Mouse (Mus musculus): ENCODE measurements around the gene Arhgef2.

Arhgef2 gene

DNA sequence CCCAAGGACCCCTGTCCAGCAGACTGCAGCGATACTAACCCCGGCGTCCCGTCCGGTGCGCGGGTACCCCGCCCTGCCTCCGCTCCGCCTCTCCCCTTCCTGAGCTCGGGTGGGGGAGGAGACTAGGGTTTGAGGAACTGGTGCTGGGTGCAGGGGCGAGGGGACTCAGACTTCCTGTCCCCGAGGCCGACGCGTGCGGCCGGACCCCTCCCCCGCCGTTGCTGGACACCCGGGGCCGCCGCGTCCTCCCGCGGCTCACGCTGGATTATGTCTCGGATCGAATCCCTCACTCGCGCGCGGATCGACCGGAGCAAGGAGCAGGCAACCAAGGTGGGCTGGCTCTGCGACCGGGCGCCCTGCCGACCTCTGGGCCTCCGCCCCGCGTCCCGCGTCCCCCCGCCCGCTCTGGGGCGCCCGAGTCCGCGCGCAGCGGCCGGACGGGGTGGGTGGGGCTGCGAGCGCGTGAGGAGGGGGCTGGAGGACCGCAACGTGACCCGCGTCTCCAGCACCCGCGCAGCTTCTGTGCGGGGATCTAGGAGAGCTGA is 15.3 kb downstream of the Arhgef2 start:
- DNase-seq (ENCODE audit: low read depth, low spot score): peak; percentile 70

DNA sequence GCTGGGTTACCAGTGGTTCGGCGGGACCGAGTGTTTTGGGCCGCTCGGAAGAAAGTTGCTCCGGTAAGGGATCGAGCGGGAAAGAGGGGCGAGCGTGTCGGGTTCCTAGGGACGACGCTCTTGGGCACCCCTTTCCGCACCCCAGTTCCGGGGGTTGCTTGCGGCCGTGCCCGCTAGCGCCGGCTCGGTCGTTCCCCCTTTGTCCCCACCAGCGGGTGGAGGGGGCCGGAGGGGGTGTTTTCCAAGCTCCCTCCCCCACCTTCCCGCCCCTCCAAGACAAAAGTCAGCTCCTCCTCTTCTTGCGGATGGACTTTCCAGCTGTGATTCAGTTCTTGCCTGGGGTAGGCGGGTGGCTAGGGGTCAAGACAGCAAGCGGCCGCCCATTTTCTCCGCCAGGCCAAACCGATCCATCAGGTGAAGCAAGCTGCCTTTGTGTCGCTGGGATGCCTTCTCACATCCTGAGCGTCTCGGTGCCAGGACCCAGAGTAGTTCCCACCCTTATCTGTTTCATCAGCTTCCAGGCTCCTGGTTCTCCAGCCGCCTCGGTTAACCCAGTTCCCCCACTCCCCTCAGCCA is 15.9 kb downstream of the Arhgef2 start:
- DNase-seq (ENCODE audit: low read depth, low spot score): peak; percentile 28

DNA sequence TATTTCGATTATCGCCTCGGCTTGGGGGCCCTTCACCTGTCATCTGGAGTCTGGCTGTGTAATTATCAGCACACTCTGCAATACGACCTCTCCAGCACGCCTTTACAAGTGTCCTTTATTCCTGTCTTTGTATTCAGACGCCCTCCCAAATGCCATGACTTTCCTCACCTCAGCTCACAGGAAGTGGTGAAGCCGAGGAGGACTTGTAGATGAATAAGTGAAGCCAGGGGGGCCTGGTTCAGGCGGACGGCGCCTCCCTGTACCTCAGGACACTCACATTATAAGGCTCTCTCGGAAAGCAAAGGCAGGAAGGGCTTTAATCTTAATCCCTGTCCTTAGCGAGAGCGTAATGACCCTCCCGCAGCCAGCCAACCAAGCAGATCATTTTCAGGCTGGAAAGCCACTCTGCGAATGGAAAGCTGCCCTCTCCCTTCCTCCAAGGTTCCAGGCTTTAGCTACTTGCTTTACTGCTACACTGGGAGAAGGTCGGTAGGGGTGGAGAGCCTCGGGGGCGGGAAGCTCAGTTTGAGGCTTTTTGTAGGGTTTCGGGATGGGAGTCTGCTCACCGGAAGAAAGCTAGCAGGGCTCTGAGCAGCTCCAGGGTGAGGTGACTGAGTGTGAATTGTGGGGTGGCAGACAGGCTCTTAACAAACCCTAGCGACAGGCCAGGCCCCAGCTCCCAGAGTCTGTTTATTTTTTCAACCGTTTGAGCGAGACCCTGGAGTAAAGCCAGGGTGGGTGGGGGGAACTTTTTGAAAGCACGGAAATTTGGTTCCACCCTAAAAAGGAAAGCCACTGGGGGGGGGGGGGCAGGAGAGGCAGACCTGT is 16.6 kb downstream of the Arhgef2 start:
- peak; percentile 59 for DNase-seq (ENCODE audit: low read depth, low spot score)

DNA sequence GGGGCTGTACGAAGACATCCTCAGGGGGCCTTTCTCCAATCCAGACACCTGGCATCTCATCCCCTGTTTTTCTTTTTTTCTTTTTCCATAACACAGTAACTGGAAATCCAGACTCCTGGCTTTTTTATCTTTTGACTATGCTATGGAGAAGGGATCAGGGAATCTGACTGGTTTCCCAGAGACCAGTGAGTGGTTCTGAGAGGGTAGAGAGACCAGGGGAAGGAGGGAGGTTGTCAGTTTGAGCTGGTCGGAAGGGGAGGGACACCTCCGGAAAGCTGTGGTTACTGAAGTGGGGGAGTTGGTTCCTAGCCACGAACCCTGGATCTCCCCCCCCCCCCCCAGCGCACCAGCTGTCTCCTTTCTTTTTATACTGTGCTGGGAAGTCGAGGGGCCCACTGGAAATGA is 17.2 kb downstream of the Arhgef2 start:
- DNase-seq (ENCODE audit: low read depth, low spot score): peak; percentile 57

DNA sequence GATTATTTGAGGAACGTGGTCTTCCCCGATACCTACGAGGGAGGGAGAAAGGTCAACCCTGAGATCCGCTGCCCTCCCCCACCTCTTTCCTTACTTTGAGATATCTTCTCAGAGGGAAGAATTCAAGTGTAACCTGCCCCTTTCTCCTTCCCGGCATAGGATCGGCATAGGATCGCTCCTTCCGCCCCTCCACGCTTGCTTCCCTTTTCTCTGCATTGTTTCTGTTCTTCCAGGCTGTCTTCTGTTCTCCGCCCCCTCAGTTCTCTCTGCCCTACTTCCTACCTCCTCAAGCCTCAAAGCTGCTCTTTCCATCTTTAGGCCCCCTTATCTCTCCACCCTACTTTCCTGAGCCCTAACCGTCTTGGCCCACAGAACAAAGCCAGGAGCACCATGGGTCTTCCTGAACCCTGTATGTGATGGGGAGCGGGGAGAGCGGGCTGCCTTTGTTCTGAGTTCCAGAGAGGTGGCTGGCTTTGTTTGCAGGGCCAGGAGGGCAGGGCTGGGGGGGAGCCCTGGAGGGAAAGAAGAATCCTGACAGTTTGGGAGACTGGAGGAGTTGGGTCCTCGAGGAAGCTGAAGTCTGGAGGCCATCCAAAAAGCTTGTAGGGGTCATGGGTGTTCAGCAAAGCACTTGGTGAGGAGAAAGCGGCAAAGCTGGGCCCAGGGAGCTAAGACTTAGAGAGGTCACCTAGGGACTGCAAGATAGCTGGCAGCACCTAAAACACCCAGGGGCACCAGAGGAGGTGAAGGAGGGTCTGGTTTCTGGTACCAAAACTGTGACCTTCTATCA is 17.8 kb downstream of the Arhgef2 start:
- DNase-seq (ENCODE audit: low read depth, low spot score): peak; percentile 34

DNA sequence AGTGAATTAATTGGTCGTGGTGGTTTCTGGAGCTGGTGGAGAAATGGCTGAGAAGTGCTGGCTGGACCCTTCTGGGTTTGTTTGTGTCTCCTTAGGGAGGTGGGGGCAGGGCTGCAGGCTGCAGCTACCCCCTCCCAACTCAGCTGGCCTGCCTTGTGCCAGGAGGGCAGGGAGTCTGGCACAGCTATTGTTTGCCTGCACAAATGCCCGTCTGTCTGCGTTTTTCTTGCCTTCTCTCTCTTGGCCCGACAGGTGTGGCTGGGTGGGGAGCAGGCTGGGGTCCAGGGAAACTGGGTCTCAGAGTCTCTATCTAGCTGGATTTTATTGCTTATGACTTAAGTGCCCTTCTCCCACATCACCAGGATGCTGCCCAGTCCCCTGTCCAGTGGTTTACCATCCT is 18.6 kb downstream of the Arhgef2 start:
- no peak for DNase-seq (ENCODE audit: low read depth, low spot score)

DNA sequence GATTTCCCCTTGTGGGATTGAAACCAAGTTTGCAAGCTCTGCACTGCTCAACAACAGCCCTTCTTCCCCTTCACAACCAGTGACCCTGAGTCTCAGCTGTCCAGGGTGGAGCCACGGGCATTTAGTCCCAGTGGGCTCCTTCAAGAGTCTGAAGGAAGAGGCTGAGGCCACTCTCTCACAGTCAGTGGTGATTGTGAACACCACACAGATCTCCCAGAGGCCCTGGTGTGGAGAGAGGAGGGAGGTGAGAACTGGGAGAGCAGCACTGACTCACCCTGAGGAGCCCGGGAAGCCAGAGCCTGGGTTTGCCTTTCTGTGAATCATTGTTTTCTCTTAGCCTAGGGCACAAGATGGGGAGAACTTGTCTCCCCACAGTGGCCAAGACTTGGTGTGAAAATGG is 19.2 kb downstream of the Arhgef2 start:
- no peak for DNase-seq (ENCODE audit: low read depth, low spot score)

DNA sequence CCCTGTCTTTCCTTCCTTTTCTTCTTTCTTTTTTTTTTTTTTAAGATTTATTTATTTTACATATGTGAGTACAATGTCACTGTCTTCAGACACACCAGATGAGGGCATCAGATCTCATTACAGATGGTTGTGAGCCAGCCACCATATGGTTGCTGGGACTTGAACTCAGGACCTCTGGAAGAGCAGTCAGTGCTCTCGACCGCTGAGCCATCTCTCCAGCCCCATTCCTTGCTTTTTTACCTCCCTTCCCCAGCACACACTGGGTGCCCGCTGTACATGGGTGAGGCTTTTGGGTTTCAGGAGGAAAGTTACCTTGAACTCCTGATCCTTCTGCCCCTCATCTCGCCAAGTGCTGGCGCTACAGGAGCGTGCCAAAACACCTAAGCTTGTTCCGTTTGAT is 19.8 kb downstream of the Arhgef2 start:
- DNase-seq (ENCODE audit: low read depth, low spot score): no peak

DNA sequence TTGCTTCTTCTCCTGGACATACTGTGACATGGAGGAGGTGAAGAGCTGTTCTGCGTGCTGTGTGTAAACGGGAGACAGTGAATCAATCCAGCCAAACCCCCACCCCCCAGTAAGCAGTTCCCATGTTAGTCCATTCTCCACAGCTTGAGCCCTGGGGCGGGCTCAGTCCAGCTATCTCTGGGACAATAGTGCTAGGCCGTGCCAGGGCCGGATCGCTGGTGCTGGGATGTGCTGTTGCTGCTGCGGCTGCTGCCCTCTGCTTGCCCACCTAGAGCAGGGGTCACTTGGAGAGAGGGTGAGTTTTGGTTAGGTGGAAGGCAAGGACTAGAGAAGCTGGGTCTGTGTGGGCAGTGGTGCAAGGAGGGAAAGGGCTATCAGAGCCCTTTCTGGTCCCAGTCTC is 20.6 kb downstream of the Arhgef2 start:
- no peak for DNase-seq (ENCODE audit: low read depth, low spot score)

DNA sequence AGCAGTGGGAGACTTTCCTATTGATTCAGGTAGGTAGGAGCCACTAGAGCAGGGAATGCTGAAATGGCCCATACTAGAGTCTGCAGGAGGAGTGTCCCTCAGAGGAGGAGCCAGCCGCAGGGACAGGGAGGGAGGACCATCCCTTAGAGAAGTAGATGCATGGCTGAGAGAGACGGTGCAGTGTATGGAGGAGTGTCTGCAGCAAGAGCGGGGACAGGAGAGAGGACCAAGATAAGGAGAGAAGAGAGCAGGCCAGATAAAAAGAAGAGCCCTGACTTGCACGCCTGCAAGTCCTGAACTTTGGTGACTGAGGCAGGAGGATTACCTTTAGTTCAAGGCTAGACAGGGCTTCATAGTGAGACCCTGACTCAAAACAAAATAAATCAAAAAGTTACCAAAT is 21.3 kb downstream of the Arhgef2 start:
- DNase-seq (ENCODE audit: low read depth, low spot score): no peak

DNA sequence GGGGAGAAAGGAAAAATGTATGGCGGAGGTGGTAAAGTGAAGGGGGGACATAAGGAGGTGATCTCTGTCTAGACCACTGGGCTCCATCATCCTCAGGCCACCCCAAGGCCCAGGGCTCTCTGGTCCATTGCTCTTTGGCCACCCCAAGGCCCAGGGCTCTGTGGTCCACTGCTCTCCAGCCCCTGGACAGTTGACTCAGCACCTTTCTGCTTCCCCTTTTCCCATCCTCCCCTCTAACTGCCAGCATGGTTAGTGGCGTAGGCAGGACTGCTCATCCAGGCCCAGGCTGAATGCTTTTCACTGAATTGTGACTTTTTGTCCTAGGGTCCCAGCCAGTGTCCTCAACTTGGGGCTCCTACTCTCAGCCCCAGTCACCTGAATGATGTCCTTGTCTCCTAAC is 21.8 kb downstream of the Arhgef2 start:
- DNase-seq (ENCODE audit: low read depth, low spot score): no peak

DNA sequence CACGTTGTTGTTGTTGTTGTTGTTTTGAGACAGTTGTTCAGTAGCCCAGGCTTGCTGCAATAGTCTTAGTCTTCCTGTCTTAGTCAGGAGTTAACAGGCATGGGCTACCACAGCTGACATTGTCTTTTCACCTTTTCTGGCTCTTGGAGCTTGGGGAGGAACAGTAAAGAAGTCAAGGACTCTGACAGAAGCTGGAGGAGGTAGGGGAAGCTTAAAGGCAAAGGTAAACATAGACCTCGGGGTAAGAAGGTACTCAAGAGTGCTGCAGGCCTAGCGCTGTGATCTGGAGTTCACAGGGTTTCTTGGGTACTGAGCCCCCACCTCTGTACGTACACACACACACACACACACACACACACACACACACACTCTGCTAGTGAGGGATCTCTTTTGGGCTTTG is 23.0 kb downstream of the Arhgef2 start:
- DNase-seq (ENCODE audit: low read depth, low spot score): no peak

DNA sequence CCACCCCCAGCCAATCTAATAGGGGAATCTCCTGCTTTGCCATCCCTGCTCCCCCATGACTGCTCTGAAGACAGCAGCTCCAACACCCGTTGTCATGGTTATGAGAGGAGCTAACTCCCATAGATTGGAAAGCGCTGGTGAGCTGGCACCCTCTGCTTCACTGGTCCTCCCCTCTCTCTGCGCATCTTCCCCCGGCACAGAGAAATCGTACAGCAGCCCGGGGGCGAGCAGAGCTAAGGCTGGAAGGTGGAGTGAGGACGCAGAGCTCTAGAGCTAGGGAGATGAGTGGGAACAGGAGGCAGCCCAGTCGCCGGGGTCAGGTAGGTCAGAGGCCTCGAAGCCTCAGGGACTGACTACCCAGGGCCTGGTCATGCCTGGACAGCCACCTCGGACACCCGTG is 23.5 kb downstream of the Arhgef2 start:
- no peak for DNase-seq (ENCODE audit: low read depth, low spot score)

DNA sequence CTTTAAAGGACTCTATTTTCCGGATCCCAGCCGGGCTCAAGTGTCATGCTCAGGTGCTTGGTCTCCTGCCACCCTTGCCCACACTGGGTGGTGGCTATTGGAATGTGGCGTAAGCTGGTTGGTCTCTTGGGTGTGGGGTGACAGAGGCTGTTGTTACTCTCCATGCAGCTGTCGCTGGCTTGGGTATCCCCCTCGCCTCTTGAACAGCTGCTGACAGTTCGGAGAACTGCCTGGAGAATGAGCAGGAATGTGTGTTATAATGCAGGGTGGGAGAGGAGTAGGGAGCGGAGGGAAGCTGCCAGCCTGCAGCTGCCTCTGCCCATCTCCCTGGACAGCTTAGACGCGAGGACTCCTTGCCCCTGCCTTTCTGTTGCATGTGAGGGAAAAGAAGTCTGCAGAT is 24.3 kb downstream of the Arhgef2 start:
- DNase-seq (ENCODE audit: low read depth, low spot score): no peak

DNA sequence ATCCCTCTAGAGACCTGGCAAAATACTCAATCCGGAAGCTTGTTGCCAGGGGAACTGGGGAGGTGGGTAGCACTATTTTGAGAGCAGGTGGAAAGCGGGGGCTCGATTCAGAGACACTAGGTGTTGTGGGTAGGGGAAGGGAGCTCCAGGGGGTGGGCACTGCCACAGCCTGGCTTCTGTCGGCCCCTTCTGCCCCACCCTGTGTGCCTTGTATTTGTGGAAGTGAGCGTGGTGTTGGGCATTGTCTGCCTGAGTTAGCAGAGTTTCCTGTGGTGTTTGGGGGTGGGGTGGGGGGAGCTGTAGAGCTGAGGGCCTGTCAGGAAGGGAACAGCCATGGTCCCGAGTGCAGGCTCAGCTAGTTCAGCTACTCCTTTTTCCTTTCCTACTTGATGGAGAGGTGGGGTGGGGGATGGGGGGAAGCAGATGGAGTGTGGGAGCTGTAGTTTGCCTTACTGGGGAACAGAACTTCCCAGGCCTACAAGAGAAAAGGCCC is 25.1 kb downstream of the Arhgef2 start:
- DNase-seq (ENCODE audit: low read depth, low spot score): no peak

DNA sequence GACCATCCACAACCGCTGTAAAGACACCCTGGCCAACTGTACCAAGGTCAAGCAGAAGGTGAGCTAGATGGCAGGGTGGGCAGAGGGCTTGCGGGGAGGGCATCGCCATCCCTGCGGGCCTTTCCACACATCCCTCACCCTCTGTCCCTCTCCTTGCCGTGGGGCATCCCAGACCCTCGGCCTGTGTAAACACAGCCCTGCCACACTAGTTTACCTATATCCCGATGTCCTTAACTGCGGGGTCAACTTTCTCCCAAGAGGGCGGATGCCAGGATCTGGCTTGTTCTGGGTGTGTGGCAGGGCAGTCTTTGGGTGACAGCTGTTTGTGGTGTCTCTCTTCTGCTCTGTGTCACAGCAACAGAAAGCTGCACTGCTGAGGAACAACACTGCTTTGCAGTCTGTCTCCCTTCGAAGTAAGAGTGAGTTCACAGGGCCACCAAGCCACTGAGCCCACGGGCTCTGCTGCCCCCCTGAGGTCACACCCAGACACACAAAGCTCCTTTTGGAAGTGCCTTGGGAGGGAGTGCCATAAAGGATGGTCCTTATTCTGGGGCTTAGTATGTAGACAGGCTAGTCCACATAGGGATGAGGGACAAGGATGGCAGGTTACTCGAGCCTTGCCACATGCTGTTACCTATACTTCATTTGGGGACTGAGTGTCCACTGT is 26.3 kb downstream of the Arhgef2 start:
- peak; percentile 45 for DNase-seq (ENCODE audit: low read depth, low spot score)

DNA sequence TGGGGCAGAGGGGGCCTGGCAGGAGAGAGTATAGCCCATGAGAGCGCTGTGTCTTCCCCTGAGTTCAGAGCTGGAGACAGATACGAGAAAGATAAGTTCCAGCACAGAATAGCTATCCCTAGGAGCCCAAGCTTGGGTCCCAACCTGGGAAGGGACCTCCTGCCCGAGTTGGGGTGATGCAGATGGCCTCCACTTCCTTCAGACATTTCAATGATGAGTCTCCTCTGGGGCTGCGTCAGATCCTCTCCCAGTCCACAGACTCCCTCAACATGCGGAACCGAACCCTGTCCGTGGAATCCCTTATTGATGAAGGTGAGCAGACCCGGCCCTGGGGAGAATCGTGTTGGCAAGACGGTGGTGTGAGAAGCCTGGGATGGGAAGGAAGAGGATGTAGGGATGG is 27.3 kb downstream of the Arhgef2 start:
- DNase-seq (ENCODE audit: low read depth, low spot score): no peak

DNA sequence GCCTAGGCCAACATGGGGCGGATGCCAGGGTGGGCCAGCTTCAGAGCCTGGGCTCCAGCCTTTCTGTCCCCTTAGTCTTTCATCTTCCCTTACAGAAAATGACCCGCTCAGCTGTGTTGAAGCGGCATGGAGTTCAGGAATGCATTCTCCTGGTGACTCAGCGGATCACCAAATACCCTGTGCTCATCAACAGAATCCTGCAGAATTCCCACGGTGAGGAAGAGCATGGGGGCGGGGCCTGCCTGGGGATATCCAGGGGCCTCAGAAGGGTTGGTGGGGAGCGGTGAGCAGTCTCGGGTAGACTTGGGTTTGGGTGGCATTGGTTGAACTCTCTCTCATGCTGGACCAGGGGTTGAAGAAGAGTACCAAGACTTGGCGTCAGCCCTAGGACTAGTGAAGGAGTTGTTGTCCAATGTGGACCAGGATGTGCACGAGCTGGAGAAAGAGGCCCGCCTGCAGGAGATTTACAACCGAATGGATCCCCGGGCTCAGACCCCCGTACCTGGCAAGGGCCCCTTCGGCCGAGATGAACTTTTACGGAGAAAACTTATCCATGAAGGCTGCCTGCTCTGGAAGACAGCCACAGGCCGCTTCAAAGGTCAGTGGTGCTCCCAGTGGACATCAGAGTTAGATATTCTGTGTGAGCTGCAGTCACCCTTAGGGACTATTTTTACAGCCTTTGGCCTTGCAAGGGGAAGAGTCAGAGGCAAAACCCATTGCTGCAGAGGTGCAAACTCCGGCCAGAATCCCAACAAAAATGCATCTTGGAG is 29.9 kb downstream of the Arhgef2 start:
- DNase-seq (ENCODE audit: low read depth, low spot score): no peak

DNA sequence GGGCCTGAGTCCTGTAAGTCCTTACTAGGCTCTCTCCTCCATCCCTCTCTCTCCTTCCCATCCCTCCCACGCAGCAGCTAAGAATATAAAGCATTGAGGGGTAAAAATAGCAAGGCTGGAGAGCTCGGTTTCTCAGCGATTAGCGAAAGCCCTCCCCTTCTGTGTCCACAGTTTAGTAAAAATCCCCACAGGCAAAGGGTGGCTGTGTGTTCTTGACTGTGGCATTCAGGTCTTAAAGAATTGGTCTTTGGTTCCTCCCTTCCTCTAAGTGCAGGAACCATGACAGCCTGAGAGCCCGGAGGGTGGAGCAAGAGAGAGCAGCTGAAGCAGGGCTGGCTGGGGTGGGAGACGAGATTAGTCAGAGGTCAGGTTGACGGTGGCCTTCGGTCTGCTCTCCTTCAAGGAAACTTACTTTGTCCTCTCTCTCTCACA is 30.8 kb downstream of the Arhgef2 start:
- DNase-seq (ENCODE audit: low read depth, low spot score): no peak

DNA sequence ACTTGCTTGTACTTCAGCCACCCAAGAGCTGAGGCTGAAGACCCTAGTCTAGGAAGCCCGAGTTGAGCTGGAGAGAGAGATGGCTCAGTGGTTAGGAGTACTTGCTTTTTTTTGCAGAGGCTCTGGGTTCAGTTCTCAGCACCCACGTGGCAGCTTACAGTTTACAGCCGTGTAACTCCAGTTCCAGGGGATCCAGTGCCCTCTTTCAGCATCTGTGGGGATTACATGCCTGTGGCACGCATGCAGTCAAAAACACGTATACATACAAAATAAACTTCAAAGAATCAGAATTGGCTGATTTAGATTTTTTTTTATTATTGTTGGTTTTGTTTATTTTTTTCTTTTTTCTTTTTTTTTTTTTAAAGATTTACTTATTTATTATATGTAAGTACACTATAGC is 31.4 kb downstream of the Arhgef2 start:
- no peak for DNase-seq (ENCODE audit: low read depth, low spot score)

DNA sequence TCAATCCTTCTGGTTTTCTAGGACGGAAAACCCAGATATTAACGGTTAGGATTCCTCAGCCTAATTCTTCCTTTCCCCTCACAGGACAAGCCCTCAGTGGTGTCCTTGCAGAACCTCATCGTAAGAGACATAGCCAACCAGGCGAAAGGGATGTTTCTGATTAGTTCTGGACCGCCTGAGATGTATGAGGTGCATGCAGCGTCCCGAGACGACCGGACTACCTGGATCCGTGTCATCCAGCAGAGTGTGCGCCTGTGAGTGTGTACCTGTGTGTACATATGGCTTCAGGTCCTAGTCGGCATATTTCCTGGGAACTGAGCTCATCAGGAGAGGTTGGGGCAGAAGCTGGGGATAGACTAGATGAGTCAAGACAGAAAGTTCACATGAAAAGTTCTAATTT is 33.5 kb downstream of the Arhgef2 start:
- DNase-seq (ENCODE audit: low read depth, low spot score): no peak

Measured in CD4-positive helper T cell, adult 2 months (primary cell).